Mouse (Mus musculus) megakaryocyte progenitor cell, adult 5-6 weeks (primary cell): ENCODE results near the gene Gm20481. TPM values are rescaled to one million over a fixed set of nuclear protein-coding genes. Genes with fewer than 3 reads are reported as not detected.
"Not testable (repeated sequence)": the region's sequence is repeated elsewhere in the genome, so short reads cannot be mapped to it uniquely, and the experiment has no call there.

ENCODE experiments used
- ATAC-seq: replicated peaks from 2 replicates; pipeline ENCODE4 v1.8.0; 2016; ENCODE audit warnings: mild to moderate bottlenecking, moderate TSS enrichment, inconsistent platforms; ENCODE audit not compliant: poor library complexity
- total RNA-seq, 2 experiments: library from RNA; stranded (forward) in 1 of 2; stranded (reverse) in 1 of 2; fragments of 157-497, 149-512 nt in 1 of 2; fragments of 200-1000 nt in 1 of 2; gene quantifications; 2 replicates each; pipeline versions ENCODE4 v1.2.3 to v1.2.4; 2015 to 2017

Gm20481 gene
- total RNA-seq, 2 experiments from 2014 or later = not detected

- no peak for ATAC-seq
These were observed 18.9 kb upstream of the Gm20481 start for GRCm38 (mm10) chr17:34950514-34951455.

GRCm38 (mm10) chr17:34951636-34952377 lies 17.9 kb upstream of the Gm20481 start:
- ATAC-seq = no peak

GRCm38 (mm10) chr17:34952378-34953040 lies 17.2 kb upstream of the Gm20481 start:
- peak; percentile 76 for ATAC-seq

GRCm38 (mm10) chr17:34953258-34953657 lies 16.5 kb upstream of the Gm20481 start:
- ATAC-seq = no peak

GRCm38 (mm10) chr17:34953904-34954303 lies 15.8 kb upstream of the Gm20481 start:
- ATAC-seq = no peak

- ATAC-seq = no peak
These were observed 14.9 kb upstream of the Gm20481 start for GRCm38 (mm10) chr17:34954831-34955230.

- no peak for ATAC-seq
These were observed 13.8 kb upstream of the Gm20481 start for GRCm38 (mm10) chr17:34955884-34956283.

GRCm38 (mm10) chr17:34956340-34956739 lies 13.4 kb upstream of the Gm20481 start:
- no peak for ATAC-seq

- ATAC-seq = not testable (repeated sequence)
These were observed 12.4 kb upstream of the Gm20481 start for GRCm38 (mm10) chr17:34957291-34957690.

- ATAC-seq = not testable (repeated sequence)
These were observed 11.7 kb upstream of the Gm20481 start for GRCm38 (mm10) chr17:34957966-34958365.

GRCm38 (mm10) chr17:34958734-34959129 lies 11.0 kb upstream of the Gm20481 start:
- ATAC-seq = peak; percentile 26

- ATAC-seq = peak; percentile 87
These were observed 10.5 kb upstream of the Gm20481 start, which contains the start of gene Hspa1b for GRCm38 (mm10) chr17:34959130-34959778. Gene Hspa1b, minus strand, starts transcription at chr17:34959238.

- peak; percentile 32; the same call in 1 of the 2 replicates for ATAC-seq
These were observed 9.7 kb upstream of the Gm20481 start for GRCm38 (mm10) chr17:34959881-34960515.

- ATAC-seq = no peak
These were observed 8.8 kb upstream of the Gm20481 start for GRCm38 (mm10) chr17:34960702-34961493.

GRCm38 (mm10) chr17:34962125-34962524 lies 7.6 kb upstream of the Gm20481 start:
- ATAC-seq = no peak

- no peak for ATAC-seq
These were observed 6.9 kb upstream of the Gm20481 start for GRCm38 (mm10) chr17:34962841-34963240.

GRCm38 (mm10) chr17:34964640-34965049 lies 5.1 kb upstream of the Gm20481 start:
- ATAC-seq = no peak

- ATAC-seq = no peak
These were observed 4.1 kb upstream of the Gm20481 start for GRCm38 (mm10) chr17:34965627-34966026.

- ATAC-seq = not testable (repeated sequence)
These were observed 1.1 kb downstream of the Gm20481 start for GRCm38 (mm10) chr17:34970850-34971249.
